Mouse (Mus musculus) heart, embryonic 10.5 days (tissue): ENCODE results near the gene Ankrd10. TPM values are rescaled to one million over a fixed set of nuclear protein-coding genes. Genes with fewer than 3 reads are reported as not detected.
"Not testable (repeated sequence)": the region's sequence is repeated elsewhere in the genome, so short reads cannot be mapped to it uniquely, and the experiment has no call there.

ENCODE experiments used
- DNase-seq: peaks from one replicate; pipeline ENCODE4 v3.0.0-alpha.2; 2017; ENCODE audit warnings: low spot score
- H3K27ac ChIP-seq: fragments of 300-500 bp; sonication (generic); 2 replicates; pipeline ENCODE4 v1.5.1; 2016; ENCODE audit warnings: mild to moderate bottlenecking
- H3K27me3 ChIP-seq: fragments of 300-500 bp; sonication (generic); 2 replicates; pipeline ENCODE4 v1.6.1; 2016; ENCODE audit warnings: mild to moderate bottlenecking; ENCODE audit not compliant: poor library complexity, insufficient read depth, severe bottlenecking
- H3K36me3 ChIP-seq: fragments of 300-500 bp; sonication (generic); 2 replicates; pipeline ENCODE4 v1.6.1; 2016; ENCODE audit warnings: mild to moderate bottlenecking, moderate library complexity
- H3K4me1 ChIP-seq: fragments of 300-500 bp; sonication (generic); 2 replicates; pipeline ENCODE4 v1.6.1; 2016; ENCODE audit warnings: mild to moderate bottlenecking
- H3K4me3 ChIP-seq: fragments of 300-500 bp; sonication (generic); 2 replicates; pipeline ENCODE4 v1.5.1; 2016; ENCODE audit warnings: mild to moderate bottlenecking, moderate library complexity
- H3K9me3 ChIP-seq: fragments of 300-500 bp; sonication (generic); 2 replicates; pipeline ENCODE4 v1.6.1; 2016; ENCODE audit warnings: mild to moderate bottlenecking, moderate library complexity
- WGBS: fragments of 180-500 bp; shearing (Covaris S2); methylation state at CpG from one replicate; pipeline ENCODE4 v1.1.7; 2016; 5-methylcytosine and 5-hydroxymethylcytosine counted together
- polyA plus RNA-seq: library from polyadenylated mRNA; unstranded; fragments of >200 nt; fragmentation: Nextera tagmentation; extraction: Ambion mirVana; gene quantifications from 2 replicates; pipeline ENCODE4 v1.2.1, GENCODE M21; 2016

Gene Ankrd10
- 69.4 and 91.2 TPM in 2 replicates for polyA plus RNA-seq

DNA sequence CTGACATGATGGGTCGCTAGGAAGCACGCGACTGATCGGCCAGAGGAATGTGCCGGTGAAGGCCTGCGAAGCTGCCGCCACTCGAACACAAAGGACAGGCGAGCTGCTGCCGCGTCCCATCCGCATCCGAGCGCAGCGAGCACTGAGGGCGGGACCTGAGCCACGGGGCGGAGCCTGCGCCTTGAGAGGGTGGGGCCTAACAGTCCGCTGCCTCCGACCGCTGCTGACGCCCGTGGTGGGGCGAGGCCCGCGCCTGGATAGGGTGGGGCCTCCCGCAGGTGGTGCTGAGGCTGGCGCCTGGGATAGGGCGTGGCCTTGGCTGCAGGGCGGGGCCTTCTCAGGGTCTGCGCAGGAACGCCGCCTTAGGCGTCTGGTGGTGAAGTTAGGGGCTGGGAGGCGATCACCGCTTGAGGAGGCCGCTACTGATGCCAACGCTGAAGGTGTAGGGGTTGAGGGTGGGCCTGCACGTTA lies at the start of gene Ankrd10:
Ankrd10 (minus strand) TSS at position 147 of the 471 bp plus-strand sequence.
- Histone ChIP-seq H3K9me3 (no peaks in the 10 kb centered on the region), H3K4me1 (peaks cover 41% of the 10 kb centered on the region), H3K36me3 (peaks cover 20% of the 10 kb centered on the region), H3K27ac (peak within 1 kb of the TSS; percentile 99), H3K4me3 (peak within 1 kb of the TSS; percentile 93), H3K27me3 (no peaks in the 10 kb centered on the region)
- DNase-seq, result peak; percentile 99
- WGBS, result under 1% methylated on average over 40 of the region's 40 CpGs

- Histone ChIP-seq H3K4me3 (no peak overlapping the region), H3K9me3 (no peaks in the 10 kb centered on the region), H3K4me1 (0 out of 2 replicates have a peak, but pooled peaks cover 2% of the 10 kb centered on the region), H3K36me3 (no peaks in the 10 kb centered on the region), H3K27ac (no peak overlapping the region), H3K27me3 (no peaks in the 10 kb centered on the region)
- DNase-seq, result no peak
- WGBS, result 85% methylated on average over 7 of the region's 7 CpGs
Observed at GRCm38 (mm10) chr8:11684558-11684957, 49.0 kb upstream of the Ankrd10 start.

DNA sequence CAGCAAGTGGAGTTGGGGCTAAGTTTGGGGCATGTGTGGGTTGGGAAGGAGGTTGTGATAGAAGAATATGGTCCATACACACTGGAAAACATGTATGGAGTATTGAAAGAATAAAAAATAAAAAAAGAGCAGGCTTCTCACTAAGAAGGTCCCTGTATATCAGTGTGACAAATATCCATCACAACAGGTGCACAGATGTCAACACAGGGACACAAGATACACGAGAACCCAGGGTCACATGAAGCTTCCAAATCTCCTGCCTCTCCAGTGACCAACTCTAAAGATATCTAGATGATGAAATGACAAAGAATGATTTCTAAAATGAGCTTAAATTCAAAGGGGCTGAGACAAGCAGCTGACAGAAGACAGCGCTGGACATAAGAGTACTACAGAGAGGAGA lies 32.8 kb upstream of the Ankrd10 start:
- peaks cover 4% of the 10 kb centered on the region; the same call in 1 of the 2 replicates for H3K4me1 ChIP-seq
- no peaks in the 10 kb centered on the region for H3K27me3 ChIP-seq
- WGBS, result 67% methylated on average over 2 of the region's 2 CpGs
- H3K27ac ChIP-seq, result no peak overlapping the region
- no peak for DNase-seq
- no peaks in the 10 kb centered on the region for H3K36me3 ChIP-seq
- no peak overlapping the region for H3K4me3 ChIP-seq
- H3K9me3 ChIP-seq, result no peaks in the 10 kb centered on the region

DNA sequence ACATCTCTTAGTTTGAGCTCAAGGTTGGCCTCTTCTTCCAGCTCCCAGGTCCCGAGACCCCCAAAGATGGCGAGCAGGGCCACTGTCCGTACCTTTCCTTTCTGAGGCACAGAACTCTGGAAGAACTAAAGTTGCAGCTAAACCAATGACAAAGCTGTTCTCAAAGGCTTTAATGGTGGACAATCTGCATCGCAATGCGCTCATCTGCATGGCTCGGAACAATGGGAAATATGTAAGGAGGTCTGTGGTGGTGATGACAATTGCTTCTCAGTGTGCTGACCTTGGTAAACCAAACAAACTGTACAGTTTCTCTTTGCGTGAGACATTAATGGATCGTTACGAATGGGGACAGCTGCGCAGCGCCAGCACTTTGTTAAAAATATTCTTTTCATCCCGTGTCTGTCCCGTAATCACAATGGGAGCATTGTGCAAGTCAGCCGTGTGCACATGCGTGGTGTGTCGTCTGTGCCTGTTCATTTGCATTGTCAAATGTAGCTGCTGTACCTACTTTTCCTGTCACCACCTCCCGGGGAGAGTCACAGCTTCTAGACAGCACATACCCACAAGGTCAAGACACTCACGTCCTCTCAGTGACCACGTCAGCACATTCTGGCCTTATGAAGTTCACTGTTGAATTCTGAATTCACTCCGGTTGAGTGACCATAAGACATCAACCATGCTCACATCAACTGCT lies 30.6 kb upstream of the Ankrd10 start:
- H3K36me3 ChIP-seq, H3K4me3 ChIP-seq, H3K27me3 ChIP-seq, H3K27ac ChIP-seq, DNase-seq, H3K9me3 ChIP-seq, H3K4me1 ChIP-seq: not testable (repeated sequence)
- 77% methylated on average over 20 of the region's 20 CpGs for WGBS

GRCm38 (mm10) chr8:11661969-11662368 lies 26.4 kb upstream of the Ankrd10 start:
- Histone ChIP-seq H3K36me3 (no peaks in the 10 kb centered on the region), H3K27me3 (peaks cover 15% of the 10 kb centered on the region; the same call in 1 of the 2 replicates), H3K27ac (no peak overlapping the region), H3K9me3 (no peaks in the 10 kb centered on the region), H3K4me3 (no peak overlapping the region), H3K4me1 (peaks cover 4% of the 10 kb centered on the region)
- WGBS, result 85% methylated on average over 3 of the region's 3 CpGs
- DNase-seq, result no peak

- H3K4me3 ChIP-seq, result no peak overlapping the region
- no peaks in the 10 kb centered on the region for H3K9me3 ChIP-seq
- H3K27ac ChIP-seq, result no peak overlapping the region
- no peaks in the 10 kb centered on the region for H3K36me3 ChIP-seq
- 90% methylated on average over 5 of the region's 5 CpGs for WGBS
- DNase-seq, result no peak
- no peaks in the 10 kb centered on the region for H3K27me3 ChIP-seq
- peaks cover 10% of the 10 kb centered on the region; the same call in 1 of the 2 replicates for H3K4me1 ChIP-seq
Observed at GRCm38 (mm10) chr8:11650021-11650420, 14.5 kb upstream of the Ankrd10 start.

GRCm38 (mm10) chr8:11643123-11643522 lies 7.6 kb upstream of the Ankrd10 start:
- Histone ChIP-seq H3K9me3 (no peaks in the 10 kb centered on the region), H3K27me3 (no peaks in the 10 kb centered on the region), H3K27ac (no peak overlapping the region), H3K4me1 (peaks cover 14% of the 10 kb centered on the region), H3K4me3 (no peak overlapping the region), H3K36me3 (0 out of 2 replicates have a peak, but pooled peaks cover 4% of the 10 kb centered on the region)
- 78% methylated on average over 2 of the region's 2 CpGs for WGBS
- DNase-seq, result no peak

- H3K36me3 ChIP-seq, result 0 out of 2 replicates have a peak, but pooled peaks cover 4% of the 10 kb centered on the region
- no peak overlapping the region for H3K4me3 ChIP-seq
- no peaks in the 10 kb centered on the region for H3K27me3 ChIP-seq
- WGBS, result 58% methylated on average over 2 of the region's 2 CpGs
- H3K4me1 ChIP-seq, result peaks cover 19% of the 10 kb centered on the region
- DNase-seq, result no peak
- no peaks in the 10 kb centered on the region for H3K9me3 ChIP-seq
- H3K27ac ChIP-seq, result no peak overlapping the region; the same call in 1 of the 2 replicates
Observed at GRCm38 (mm10) chr8:11640606-11641005, 5.0 kb upstream of the Ankrd10 start.

GRCm38 (mm10) chr8:11637531-11637930 lies 2.0 kb upstream of the Ankrd10 start:
- Histone ChIP-seq H3K4me3 (no peak overlapping the region), H3K9me3 (no peaks in the 10 kb centered on the region), H3K4me1 (peaks cover 38% of the 10 kb centered on the region), H3K36me3 (peaks cover 7% of the 10 kb centered on the region; the same call in 1 of the 2 replicates), H3K27ac (no peak overlapping the region), H3K27me3 (no peaks in the 10 kb centered on the region)
- 94% methylated on average over 7 of the region's 7 CpGs for WGBS
- no peak for DNase-seq

- 3% methylated on average over 30 of the region's 30 CpGs for WGBS
- Histone ChIP-seq H3K27me3 (no peaks in the 10 kb centered on the region), H3K36me3 (peaks cover 16% of the 10 kb centered on the region), H3K27ac (peak overlapping the region; percentile 99), H3K9me3 (no peaks in the 10 kb centered on the region), H3K4me1 (peaks cover 41% of the 10 kb centered on the region), H3K4me3 (peak overlapping the region; percentile 93)
- DNase-seq, result peak; percentile 97
Observed at GRCm38 (mm10) chr8:11636324-11637057, 934 bp upstream of the Ankrd10 start.

- H3K4me3 ChIP-seq, result peak overlapping the region; percentile 93
- no peaks in the 10 kb centered on the region for H3K9me3 ChIP-seq
- H3K36me3 ChIP-seq, result peaks cover 25% of the 10 kb centered on the region
- no peaks in the 10 kb centered on the region for H3K27me3 ChIP-seq
- H3K27ac ChIP-seq, result peak overlapping the region; percentile 99
- DNase-seq, result peak; percentile 94
- whole genome bisulfite sequencing, result under 1% methylated on average over 70 of the region's 70 CpGs
- peaks cover 44% of the 10 kb centered on the region for H3K4me1 ChIP-seq
Observed at GRCm38 (mm10) chr8:11635012-11635577, 462 bp downstream of the Ankrd10 start.

DNA sequence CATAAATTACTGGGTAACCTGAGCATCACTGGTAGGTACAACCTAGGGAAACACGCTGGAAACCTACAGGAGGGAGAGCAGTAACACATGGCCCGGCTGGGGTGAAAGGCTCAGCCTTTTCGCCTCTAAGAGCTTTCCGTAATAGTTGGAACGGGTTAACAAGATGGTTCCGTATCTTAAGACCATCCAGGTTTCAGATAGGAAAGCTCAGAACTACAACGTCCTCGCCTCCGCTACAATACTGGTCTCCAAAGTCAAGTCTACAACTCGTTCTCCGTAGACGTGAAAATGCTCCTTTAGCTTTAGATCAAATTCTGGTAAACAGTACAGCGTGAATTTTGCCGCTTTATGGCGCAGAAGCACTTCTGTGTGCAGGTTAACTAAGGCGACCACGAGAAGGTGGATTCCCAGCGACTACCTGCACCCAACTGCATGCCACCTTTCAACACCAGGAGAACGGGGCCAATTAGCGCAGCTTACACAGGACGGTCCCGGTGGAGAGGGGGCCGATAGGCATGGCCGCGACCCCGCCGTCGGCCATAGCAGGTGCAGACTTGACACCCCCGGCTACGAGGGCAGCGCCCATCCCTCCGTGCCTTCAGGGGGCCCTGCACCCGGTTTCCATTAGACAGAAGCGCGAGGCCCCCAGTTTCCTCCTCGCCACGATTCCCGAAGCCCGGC lies 1.1 kb downstream of the Ankrd10 start:
- peak; percentile 81 for DNase-seq
- under 1% methylated on average over 39 of the region's 39 CpGs for WGBS

More for the DNA sequence above, 1.1 kb downstream of the Ankrd10 start:
- Histone ChIP-seq H3K4me1 (peaks cover 44% of the 10 kb centered on the region), H3K4me3 (peak overlapping the region; percentile 93), H3K36me3 (peaks cover 31% of the 10 kb centered on the region), H3K27ac (peak overlapping the region; percentile 99), H3K27me3 (no peaks in the 10 kb centered on the region), H3K9me3 (no peaks in the 10 kb centered on the region)
